Mouse (Mus musculus) right cerebral cortex, adult 2 months (tissue): ENCODE data around the gene B230307C23Rik.
"Not testable (repeated sequence)": the region's sequence is repeated elsewhere in the genome, so short reads cannot be mapped to it uniquely, and the experiment has no call there.

Experiments
- DNase-seq, 2 experiments: peaks; one replicate each; pipeline ENCODE4 v3.0.0; 2021 to 2022; ENCODE audit warnings: low spot score in 2 of 2

Gene B230307C23Rik

GRCm38 (mm10) chr16:97996616-97997382 lies at the start of gene B230307C23Rik:
Gene B230307C23Rik (plus strand): TSS chr16:97997315.
- peak; percentile 89 to 92 for DNase-seq

- DNase-seq: no peak
Measured at GRCm38 (mm10) chr16:97948836-97949235, 48.3 kb upstream of the B230307C23Rik start.

GRCm38 (mm10) chr16:97950061-97950460 lies 47.1 kb upstream of the B230307C23Rik start:
- no peak for DNase-seq

DNA sequence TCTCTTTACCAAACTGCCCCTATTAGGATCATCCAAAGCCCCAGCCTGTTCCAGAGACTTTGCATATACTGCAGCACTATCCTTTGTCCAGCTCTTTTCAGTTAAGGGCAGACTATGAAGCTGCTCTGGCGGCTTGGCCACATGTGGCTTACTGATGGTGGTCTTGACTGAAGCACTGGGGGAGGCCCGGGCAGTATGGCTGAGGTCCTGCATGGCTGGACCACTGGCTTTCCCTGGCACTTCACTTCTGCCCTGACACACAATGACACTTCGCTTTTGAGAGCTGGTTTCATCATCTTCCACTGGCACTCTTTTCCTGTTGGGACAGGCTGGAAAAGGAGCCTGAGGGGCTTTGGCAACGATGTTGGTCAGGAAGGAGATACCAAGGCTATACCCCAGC lies 44.7 kb upstream of the B230307C23Rik start:
- DNase-seq: no peak

DNA sequence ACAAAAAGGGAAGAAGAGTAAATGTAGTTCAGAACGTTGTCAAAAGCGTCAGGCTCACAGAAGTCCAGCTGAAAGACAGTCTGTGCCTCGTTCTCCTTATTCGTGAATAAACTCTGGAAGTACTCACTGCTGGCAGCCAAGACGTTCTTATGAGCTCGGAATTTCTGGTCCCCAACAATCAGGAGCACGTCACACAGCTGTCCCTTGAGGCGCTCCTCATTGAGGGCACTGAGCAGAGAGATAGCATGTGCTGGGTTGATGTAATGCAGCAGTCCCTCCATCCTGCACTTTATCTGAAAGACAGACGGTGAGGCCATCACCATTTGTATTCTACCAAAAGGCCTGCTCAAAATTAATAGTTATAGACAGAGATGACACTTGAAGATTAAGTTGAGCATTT lies 44.3 kb upstream of the B230307C23Rik start:
- no peak for DNase-seq

- no peak for DNase-seq
Measured at GRCm38 (mm10) chr16:97953300-97953699, 43.8 kb upstream of the B230307C23Rik start.

GRCm38 (mm10) chr16:97956011-97956410 lies 41.1 kb upstream of the B230307C23Rik start:
- no peak for DNase-seq

GRCm38 (mm10) chr16:97957626-97958025 lies 39.5 kb upstream of the B230307C23Rik start:
- DNase-seq: no peak

GRCm38 (mm10) chr16:97958401-97958973 lies 38.6 kb upstream of the B230307C23Rik start:
- no peak for DNase-seq

DNA sequence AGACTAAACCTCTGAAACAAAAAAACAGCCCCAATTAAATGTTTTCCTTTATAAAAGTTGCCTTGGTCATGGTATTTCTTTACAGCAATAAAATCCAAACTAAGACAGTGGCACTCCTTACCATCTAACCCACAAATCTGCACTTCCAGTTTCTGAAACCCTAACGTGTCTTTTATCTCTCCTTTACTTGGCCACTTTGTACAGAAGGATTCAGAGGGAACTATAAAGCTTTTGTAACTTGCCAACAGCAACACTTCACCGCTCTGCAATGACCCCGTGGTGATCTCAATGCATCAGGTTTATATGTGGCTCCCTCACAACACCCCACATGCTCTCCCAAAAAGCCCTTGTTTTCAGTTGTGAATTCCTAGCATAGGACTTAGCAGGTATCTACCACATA lies 36.8 kb upstream of the B230307C23Rik start:
- DNase-seq: no peak

- DNase-seq: no peak
Measured at GRCm38 (mm10) chr16:97961381-97962150, 35.5 kb upstream of the B230307C23Rik start.

DNA sequence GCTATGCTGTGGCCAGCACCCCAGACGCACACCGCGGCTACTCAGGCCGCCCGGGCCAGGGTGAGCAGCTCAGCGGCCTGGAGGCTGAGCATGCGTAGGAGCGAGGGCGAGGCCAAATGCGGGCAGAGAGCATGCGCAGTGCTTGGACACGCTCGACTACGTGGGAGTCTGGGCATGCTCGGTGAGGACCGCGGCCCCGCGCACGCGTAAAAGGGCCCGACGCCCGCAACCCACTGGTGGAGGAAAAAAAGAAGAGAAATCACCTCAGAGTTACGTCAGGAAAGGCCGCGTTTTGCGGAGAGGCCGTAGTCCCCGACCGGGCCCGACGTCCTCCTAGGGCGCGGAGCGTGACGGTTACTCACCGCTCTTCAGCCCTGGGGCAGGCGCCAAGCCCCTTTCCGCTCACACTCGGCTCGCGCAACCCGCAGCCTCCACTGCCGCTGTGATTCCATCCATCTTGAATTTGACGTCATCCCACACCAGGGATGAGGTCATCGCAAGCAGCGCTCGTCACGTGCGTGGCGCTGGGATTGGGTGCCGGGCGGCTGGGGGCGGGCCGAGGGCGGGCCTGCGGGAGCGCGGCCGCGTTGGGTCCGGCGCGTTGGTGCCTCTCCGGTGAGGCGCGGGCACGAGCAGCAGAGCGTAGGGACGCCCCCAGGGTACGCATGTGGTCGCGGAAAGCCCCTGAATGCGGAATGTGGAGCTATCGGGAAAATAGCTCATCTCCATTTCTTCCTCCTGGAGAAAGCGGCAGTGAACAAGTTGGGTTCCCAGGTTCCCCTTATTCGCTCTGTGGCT lies 34.8 kb upstream of the B230307C23Rik start, which contains the start of the genes C2cd2 and Zbtb21:
Gene C2cd2, minus strand, starts transcription at position 448 of the 798 bp plus-strand sequence.
Gene Zbtb21, minus strand, starts transcription at position 472 of the 798 bp plus-strand sequence.
- peak; percentile 97 for DNase-seq

DNA sequence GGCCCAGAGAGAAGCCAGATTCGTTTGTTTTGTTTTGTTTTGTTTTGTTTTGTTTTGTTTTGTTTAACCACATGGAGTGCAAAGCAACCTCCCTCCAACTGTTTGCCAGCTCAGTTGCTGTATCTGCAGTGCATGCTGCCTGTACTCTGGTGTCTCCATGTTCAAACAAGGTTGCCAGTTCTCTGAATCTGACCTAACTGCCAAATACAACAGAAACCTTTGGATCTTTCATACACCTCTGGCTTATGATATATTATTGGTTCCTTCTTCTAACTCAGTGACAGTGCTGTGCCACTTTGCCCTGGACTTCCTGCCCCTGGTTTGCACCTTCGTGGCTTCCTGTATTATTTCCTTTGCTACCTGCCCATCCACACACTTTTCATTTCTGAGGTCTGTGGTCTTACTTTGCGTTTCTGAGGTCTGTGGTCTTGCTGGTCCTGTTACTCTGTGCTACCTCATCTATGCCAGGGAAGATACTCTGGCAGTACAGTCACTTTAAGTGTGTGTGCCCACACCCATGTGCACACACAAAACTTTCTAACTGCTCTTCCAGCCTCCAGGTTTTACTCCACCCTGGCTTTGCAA lies 33.1 kb upstream of the B230307C23Rik start:
- DNase-seq: no peak

DNA sequence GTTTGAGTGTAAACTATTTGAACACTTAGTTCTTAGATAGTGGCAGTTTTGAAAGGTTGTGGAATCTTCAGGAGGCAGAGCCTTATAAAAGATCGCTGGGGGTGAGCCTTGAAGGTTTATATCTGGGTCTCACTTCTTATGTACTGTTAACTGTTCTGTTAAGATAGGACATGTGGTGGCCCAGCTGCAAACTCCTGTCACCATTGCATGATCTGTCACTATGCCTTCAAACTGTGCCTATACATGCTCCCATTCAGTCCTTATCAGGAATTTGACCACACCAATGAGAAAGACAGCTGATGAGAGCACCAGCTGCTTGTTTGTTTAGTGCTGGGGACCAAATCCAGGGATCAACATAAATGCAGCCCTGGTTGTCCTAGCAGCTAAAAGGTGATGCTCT lies 19.8 kb upstream of the B230307C23Rik start:
- no peak for DNase-seq

DNA sequence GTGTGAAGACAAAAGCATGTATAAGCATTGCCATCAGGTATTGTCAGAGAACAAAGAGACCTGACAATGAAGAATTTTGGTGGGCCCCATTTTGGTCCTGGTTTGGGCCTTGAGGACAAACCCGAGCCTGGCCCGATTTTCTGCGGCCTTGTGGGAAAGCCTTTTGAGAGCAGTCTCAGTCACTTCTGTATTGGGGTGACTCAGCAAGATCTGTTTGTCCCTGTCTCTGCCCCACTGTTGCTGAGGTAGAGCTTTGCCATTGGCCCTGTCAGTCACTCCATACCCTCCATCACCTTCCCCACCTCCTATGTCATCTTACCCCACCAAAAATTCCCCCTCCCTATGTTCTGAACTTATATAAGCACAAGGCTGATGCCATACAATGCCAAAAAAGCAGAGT lies 19.4 kb upstream of the B230307C23Rik start:
- no peak for DNase-seq

- no peak for DNase-seq
Measured at GRCm38 (mm10) chr16:97981362-97981761, 15.8 kb upstream of the B230307C23Rik start.

- no peak for DNase-seq
Measured at GRCm38 (mm10) chr16:97984589-97984988, 12.5 kb upstream of the B230307C23Rik start.

- no peak for DNase-seq
Measured at GRCm38 (mm10) chr16:97991517-97991916, 5.6 kb upstream of the B230307C23Rik start.

GRCm38 (mm10) chr16:97992477-97992876 lies 4.6 kb upstream of the B230307C23Rik start:
- DNase-seq: not testable (repeated sequence)

DNA sequence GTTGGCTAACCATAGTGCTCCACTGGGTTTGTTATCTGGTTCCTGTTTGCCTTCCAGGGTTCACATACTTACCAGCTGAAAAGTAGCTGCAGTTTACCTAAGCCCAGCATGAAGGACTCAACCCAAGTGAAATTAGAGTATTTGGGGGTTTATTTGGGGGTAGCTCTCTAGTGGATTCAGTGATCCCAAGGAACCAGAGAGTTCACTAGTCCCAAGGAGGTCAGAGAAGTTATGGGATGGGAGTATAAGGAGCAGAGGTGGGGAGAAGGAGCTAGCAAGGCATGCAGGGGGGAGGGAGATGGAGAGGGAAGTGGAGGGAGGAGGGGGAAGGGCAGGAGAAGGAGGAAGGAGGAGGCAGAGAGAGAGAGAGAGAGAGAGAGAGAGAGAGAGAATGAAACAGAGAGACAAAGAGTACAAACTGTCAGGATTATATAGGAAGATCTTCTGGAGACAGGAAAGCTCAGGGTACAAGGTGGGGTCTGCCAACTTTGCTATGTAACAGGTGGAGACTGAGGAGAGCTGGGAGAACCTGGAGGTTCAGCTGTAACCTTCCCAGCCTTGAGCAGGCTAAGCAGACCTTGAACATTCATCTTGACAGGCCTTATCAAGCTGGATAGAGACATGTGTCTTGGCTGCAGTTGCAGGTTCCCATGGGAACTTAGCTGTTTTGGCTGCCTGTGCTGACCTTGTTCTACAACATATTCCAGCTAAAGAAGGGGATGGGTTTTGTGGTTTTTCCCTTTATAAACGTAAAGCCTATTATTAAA lies 1.1 kb upstream of the B230307C23Rik start:
- no peak for DNase-seq

DNA sequence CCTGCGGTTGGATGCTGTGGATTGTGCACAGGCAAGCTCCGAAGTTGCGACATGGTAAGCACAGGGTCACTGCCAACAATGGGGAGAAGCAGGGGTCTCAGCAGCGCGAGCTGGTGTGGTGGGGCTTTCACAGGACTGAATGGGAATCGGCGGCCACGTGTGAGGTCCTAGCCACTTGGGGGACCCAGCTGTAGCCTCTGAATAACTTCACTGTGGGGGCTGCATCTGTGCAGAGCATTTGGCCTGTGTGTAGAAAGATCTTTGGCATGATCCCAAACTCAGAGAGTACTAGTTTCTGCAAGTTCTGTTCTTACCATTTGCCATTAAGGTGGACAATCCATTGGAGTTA lies 242 bp downstream of the B230307C23Rik start:
- DNase-seq: not testable (repeated sequence)
